Mouse (Mus musculus): ENCODE measurements around the gene Swi5. TPM values are rescaled to one million over a fixed set of nuclear protein-coding genes. Genes with fewer than 3 reads are reported as not detected.
A peak's percentile ranks its signal among the peaks of the same experiment; 100 is the strongest.

Gene Swi5
- 450 and 462 TPM in 2 replicates for polyA plus RNA-seq (2015; fragmentation: Nextera tagmentation; extraction: Ambion mirVana)

DNA sequence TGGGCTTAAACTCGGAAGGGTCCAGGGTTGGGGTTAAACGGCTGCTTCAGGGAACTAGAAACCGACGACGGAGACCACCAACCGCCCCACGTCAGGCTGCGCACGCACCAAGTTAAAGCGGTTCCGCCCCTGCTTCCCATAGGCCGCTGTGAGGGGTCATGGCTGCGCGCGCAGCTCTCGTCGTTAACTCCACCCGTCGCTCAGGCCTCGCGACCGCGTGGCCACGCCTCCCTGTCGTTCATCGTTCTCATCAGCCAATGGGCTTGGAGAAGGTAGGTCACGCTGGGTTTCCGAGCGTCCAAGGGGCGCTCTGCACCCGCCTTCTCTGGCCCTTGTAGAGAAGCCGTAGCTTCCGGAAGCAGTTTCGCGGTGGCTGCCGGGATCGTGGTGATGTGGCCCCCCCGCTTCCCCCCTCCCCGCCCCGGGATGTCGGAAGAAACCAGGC, at the start of gene Swi5:
Swi5 (minus strand) TSS at position 153 of the 445 bp plus-strand sequence.
- peak within 1 kb of the TSS; percentile 80 for H3K4me2 ChIP-seq (replicated peaks)
- WGBS = under 1% methylated on average over 40 of the region's 41 CpGs
- H3K4me3 ChIP-seq (replicated peaks) = peak within 1 kb of the TSS; percentile 82
- H3K9ac ChIP-seq = peak within 1 kb of the TSS; percentile 87
- H3K27ac ChIP-seq (replicated peaks) = peak within 1 kb of the TSS; percentile 78
- H3K36me3 ChIP-seq = peaks cover 39% of the 10 kb centered on the region; the same call in 1 of the 2 replicates
- peak; percentile 99 for ATAC-seq (ENCODE audit: insufficient number of reproducible peaks, low FRiP score, low TSS enrichment, low read depth)
- H3K27me3 ChIP-seq = no peaks in the 10 kb centered on the region
- H3K9me3 ChIP-seq (replicated peaks) = no peaks in the 10 kb centered on the region
- peaks cover 31% of the 10 kb centered on the region for H3K4me1 ChIP-seq

- H3K9me3 ChIP-seq (replicated peaks) = no peaks in the 10 kb centered on the region
- H3K4me2 ChIP-seq (replicated peaks) = no peak overlapping the region
- no peaks in the 10 kb centered on the region for H3K27me3 ChIP-seq
- no peak for ATAC-seq (ENCODE audit: insufficient number of reproducible peaks, low FRiP score, low TSS enrichment, low read depth)
- H3K27ac ChIP-seq (replicated peaks) = no peak overlapping the region
- 59% methylated on average over 15 of the region's 15 CpGs for WGBS
- peaks cover 1% of the 10 kb centered on the region; the same call in 1 of the 2 replicates for H3K4me1 ChIP-seq
- H3K4me3 ChIP-seq (replicated peaks) = no peak overlapping the region
- H3K36me3 ChIP-seq = peaks cover 62% of the 10 kb centered on the region
- H3K9ac ChIP-seq = no peak overlapping the region
These were observed 48.0 kb upstream of the Swi5 start for GRCm38 (mm10) chr2:32335888-32336287.

DNA sequence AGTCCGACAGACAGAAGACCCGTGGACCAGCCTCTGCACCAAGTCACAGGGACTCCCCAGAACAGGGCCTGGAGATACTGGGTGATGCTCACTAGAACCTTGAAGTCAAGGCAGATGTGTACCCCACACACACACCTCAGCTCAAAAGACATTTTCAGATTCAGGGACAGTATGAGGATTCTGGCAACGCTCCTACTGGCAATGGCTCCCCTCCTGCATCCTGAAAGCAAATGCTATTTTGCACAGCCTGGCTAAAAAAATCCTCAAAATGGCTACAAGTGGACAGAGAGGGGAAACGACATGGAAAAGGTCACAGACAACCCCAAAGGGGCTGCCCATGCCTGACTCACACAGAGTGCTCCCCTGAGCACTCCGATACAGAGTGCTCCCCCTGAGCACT, 44.3 kb upstream of the Swi5 start:
- Histone ChIP-seq H3K36me3 (peaks cover 37% of the 10 kb centered on the region), H3K4me2 (replicated peaks) (no peak overlapping the region), H3K27ac (replicated peaks) (no peak overlapping the region), H3K4me1 (peaks cover 35% of the 10 kb centered on the region), H3K9ac (no peak overlapping the region), H3K4me3 (replicated peaks) (no peak overlapping the region), H3K9me3 (replicated peaks) (no peaks in the 10 kb centered on the region), H3K27me3 (no peaks in the 10 kb centered on the region)
- ATAC-seq (ENCODE audit: insufficient number of reproducible peaks, low FRiP score, low TSS enrichment, low read depth) = no peak
- 85% methylated on average over 5 of the region's 5 CpGs for WGBS

DNA sequence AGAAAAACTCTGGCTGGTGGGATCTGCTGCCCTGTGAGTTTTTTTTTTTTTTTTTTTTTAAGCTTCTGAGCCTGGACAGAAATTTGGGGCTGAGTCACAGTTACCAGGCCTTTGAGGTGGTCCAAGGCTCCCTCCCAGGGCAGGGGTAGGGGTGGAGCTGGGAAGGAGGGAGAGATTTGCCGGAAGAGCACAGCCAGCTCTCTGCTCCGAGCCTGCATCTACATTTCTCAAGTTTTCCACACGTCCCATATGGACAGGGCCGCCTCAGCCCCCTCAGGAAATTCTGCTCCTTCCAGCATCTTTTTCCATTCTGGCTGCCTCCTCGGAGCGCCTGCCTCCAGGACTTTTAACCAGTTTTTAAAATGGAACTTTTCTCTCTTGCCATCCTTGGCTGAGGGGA, 41.7 kb upstream of the Swi5 start:
- ATAC-seq (ENCODE audit: insufficient number of reproducible peaks, low FRiP score, low TSS enrichment, low read depth) = peak; percentile 71
- peak overlapping the region; percentile 96 for H3K27ac ChIP-seq (replicated peaks)
- H3K4me2 ChIP-seq (replicated peaks) = no peak overlapping the region
- 10% methylated on average over 6 of the region's 6 CpGs for WGBS
- H3K4me1 ChIP-seq = peaks cover 54% of the 10 kb centered on the region
- H3K36me3 ChIP-seq = peaks cover 18% of the 10 kb centered on the region
- H3K9me3 ChIP-seq (replicated peaks) = no peaks in the 10 kb centered on the region
- H3K9ac ChIP-seq = no peak overlapping the region
- no peak overlapping the region for H3K4me3 ChIP-seq (replicated peaks)
- H3K27me3 ChIP-seq = no peaks in the 10 kb centered on the region

DNA sequence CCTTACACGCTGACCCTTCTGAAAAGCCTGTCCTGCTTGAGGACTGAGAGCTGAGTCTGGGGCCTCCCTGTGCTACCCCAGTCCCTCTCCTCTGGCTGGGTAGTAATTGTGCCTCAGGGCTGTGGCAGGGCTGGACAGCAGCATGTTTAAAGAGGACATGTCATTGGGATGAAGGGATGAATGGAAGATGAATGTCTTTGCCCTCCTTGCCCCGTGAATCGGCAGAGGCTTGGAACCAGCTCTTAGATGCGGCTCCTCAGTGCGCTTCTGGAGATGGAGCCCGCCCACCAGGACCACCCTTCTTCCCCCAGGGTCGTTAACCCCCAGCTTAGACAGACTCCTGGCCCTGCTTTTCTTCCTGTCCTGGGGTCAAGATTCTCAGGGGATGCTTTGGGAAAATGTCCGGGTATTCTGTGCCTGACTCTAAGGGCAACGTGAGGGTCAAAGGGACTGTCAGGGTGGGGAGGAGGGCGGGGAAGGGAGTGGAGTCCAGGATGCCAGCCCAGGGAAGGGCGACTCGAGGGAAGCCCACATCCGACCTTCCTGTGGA, 41.1 kb upstream of the Swi5 start:
- peak overlapping the region; percentile 96 for H3K27ac ChIP-seq (replicated peaks)
- H3K4me2 ChIP-seq (replicated peaks) = no peak overlapping the region
- H3K9ac ChIP-seq = no peak overlapping the region
- 25% methylated on average over 13 of the region's 13 CpGs for WGBS
- H3K9me3 ChIP-seq (replicated peaks) = no peaks in the 10 kb centered on the region
- ATAC-seq (ENCODE audit: insufficient number of reproducible peaks, low FRiP score, low TSS enrichment, low read depth) = no peak
- no peak overlapping the region for H3K4me3 ChIP-seq (replicated peaks)
- H3K4me1 ChIP-seq = peaks cover 54% of the 10 kb centered on the region
- H3K27me3 ChIP-seq = no peaks in the 10 kb centered on the region
- peaks cover 13% of the 10 kb centered on the region; the same call in 1 of the 2 replicates for H3K36me3 ChIP-seq

DNA sequence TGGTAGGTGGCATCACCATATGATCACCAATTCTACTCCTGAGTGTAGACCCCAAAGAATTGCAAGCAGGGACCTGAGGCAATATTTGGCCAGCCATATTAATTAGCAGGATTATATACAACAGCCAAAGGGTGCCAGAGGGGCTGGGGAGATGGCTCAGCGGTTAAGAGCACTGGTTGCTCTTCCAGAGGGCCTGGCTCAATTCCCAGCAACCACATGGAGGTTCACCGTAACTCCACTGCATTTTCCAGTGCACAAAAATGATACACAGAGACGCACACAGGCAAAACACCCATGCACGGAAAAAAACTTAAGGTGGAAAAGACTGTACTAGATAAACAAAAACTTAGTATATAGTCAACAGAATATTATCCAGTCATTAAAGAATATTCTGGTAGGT, 39.3 kb upstream of the Swi5 start:
- Histone ChIP-seq H3K4me3 (replicated peaks) (no peak overlapping the region), H3K4me1 (peaks cover 60% of the 10 kb centered on the region), H3K36me3 (peaks cover 15% of the 10 kb centered on the region), H3K27ac (replicated peaks) (peak overlapping the region; percentile 44; the same call in 1 of the 2 replicates), H3K27me3 (no peaks in the 10 kb centered on the region), H3K9me3 (replicated peaks) (no peaks in the 10 kb centered on the region), H3K9ac (no peak overlapping the region), H3K4me2 (replicated peaks) (no peak overlapping the region)
- ATAC-seq (ENCODE audit: insufficient number of reproducible peaks, low FRiP score, low TSS enrichment, low read depth) = no peak
- WGBS = 48% methylated on average over 4 of the region's 4 CpGs

- peaks cover 15% of the 10 kb centered on the region for H3K36me3 ChIP-seq
- H3K27ac ChIP-seq (replicated peaks) = peak overlapping the region; percentile 35
- H3K9ac ChIP-seq = no peak overlapping the region
- H3K4me1 ChIP-seq = peaks cover 68% of the 10 kb centered on the region
- no peaks in the 10 kb centered on the region for H3K9me3 ChIP-seq (replicated peaks)
- H3K27me3 ChIP-seq = no peaks in the 10 kb centered on the region
- 50% methylated on average over 7 of the region's 7 CpGs for WGBS
- no peak overlapping the region for H3K4me3 ChIP-seq (replicated peaks)
- no peak overlapping the region for H3K4me2 ChIP-seq (replicated peaks)
- no peak for ATAC-seq (ENCODE audit: insufficient number of reproducible peaks, low FRiP score, low TSS enrichment, low read depth)
These were observed 37.5 kb upstream of the Swi5 start for GRCm38 (mm10) chr2:32325342-32325741.

DNA sequence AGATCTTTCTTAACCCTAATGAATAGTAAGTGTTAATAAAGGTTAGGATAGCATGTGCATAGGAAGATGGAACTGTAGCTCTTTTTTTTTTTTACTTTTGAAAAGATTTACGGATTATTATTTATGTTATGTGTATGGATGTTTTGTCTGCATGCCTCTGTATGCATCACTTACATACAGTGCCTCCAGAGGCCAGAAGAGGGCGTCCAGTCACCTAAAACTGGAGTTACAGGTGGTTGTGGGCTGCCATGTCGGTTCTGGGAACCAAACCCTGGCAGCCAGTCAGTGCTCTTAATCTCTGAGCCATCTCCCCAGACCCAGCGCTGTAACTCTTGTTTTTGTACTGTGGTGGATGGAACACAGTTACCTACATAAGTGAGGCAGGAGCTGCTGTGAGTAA, 36.4 kb upstream of the Swi5 start:
- no peak for ATAC-seq (ENCODE audit: insufficient number of reproducible peaks, low FRiP score, low TSS enrichment, low read depth)
- 57% methylated on average over 4 of the region's 4 CpGs for WGBS
- H3K4me1 ChIP-seq = peaks cover 69% of the 10 kb centered on the region

GRCm38 (mm10) chr2:32322754-32323741, 35.2 kb upstream of the Swi5 start:
- Histone ChIP-seq H3K9ac (no peak overlapping the region), H3K4me3 (replicated peaks) (no peak overlapping the region), H3K27ac (replicated peaks) (0 out of 2 replicates have a peak overlapping the region, but pooled peaks have one; percentile 60), H3K4me1 (peaks cover 63% of the 10 kb centered on the region), H3K27me3 (no peaks in the 10 kb centered on the region), H3K36me3 (peaks cover 15% of the 10 kb centered on the region), H3K9me3 (replicated peaks) (no peaks in the 10 kb centered on the region), H3K4me2 (replicated peaks) (no peak overlapping the region)
- 67% methylated on average over 7 of the region's 7 CpGs for WGBS
- ATAC-seq (ENCODE audit: insufficient number of reproducible peaks, low FRiP score, low TSS enrichment, low read depth) = no peak

More for the DNA sequence above, 36.4 kb upstream of the Swi5 start:
- H3K36me3 ChIP-seq = peaks cover 15% of the 10 kb centered on the region
- no peak overlapping the region for H3K27ac ChIP-seq (replicated peaks)
- no peak overlapping the region for H3K9ac ChIP-seq
- H3K4me2 ChIP-seq (replicated peaks) = no peak overlapping the region
- H3K27me3 ChIP-seq = no peaks in the 10 kb centered on the region
- no peaks in the 10 kb centered on the region for H3K9me3 ChIP-seq (replicated peaks)
- no peak overlapping the region for H3K4me3 ChIP-seq (replicated peaks)

GRCm38 (mm10) chr2:32321591-32322298, 33.9 kb upstream of the Swi5 start:
- Histone ChIP-seq H3K9ac (no peak overlapping the region), H3K27me3 (no peaks in the 10 kb centered on the region), H3K4me3 (replicated peaks) (no peak overlapping the region), H3K4me2 (replicated peaks) (no peak overlapping the region), H3K4me1 (peaks cover 64% of the 10 kb centered on the region), H3K27ac (replicated peaks) (peak overlapping the region; percentile 60; the same call in 1 of the 2 replicates), H3K36me3 (peaks cover 15% of the 10 kb centered on the region), H3K9me3 (replicated peaks) (no peaks in the 10 kb centered on the region)
- no peak for ATAC-seq (ENCODE audit: insufficient number of reproducible peaks, low FRiP score, low TSS enrichment, low read depth)
- WGBS = 58% methylated on average over 9 of the region's 9 CpGs

DNA sequence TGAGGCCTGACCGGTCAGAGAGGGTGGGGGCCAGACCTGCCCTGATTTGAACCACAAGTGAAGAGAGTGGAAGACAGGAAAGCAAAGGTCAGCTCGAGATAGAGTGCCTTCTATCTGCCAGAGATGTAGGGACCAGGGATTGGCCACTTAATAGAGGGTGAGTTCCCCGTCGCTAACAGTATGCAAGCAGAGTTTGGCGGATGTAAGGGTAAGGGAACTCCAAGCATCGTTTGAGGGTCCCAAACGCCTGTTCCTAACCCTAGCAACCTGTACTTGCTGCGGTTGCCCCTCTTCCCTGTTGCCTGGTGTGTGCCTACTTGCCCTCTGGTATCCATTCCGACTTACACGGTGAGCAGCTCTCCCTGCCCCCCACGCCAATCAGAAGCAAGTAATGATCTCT, 32.8 kb upstream of the Swi5 start:
- no peak overlapping the region for H3K4me3 ChIP-seq (replicated peaks)
- H3K36me3 ChIP-seq = peaks cover 12% of the 10 kb centered on the region
- no peak overlapping the region for H3K4me2 ChIP-seq (replicated peaks)
- ATAC-seq (ENCODE audit: insufficient number of reproducible peaks, low FRiP score, low TSS enrichment, low read depth) = no peak
- H3K9ac ChIP-seq = no peak overlapping the region
- H3K27ac ChIP-seq (replicated peaks) = peak overlapping the region; percentile 99
- no peaks in the 10 kb centered on the region for H3K27me3 ChIP-seq
- peaks cover 64% of the 10 kb centered on the region for H3K4me1 ChIP-seq
- no peaks in the 10 kb centered on the region for H3K9me3 ChIP-seq (replicated peaks)
- WGBS = 51% methylated on average over 11 of the region's 11 CpGs
